Mouse (Mus musculus) ES-Bruce4 (cell line): Measurements from ENCODE around the gene Gm49320. TPM values are rescaled to one million over a fixed set of nuclear protein-coding genes. Genes with fewer than 3 reads are reported as not detected.
A peak's percentile ranks its signal among the peaks of the same experiment; 100 is the strongest.

Experiments
- H3K27ac ChIP-seq: 2 replicates; pipeline ENCODE4 v1.5.1; 2012; ENCODE audit warnings: low read length, inconsistent platforms; ENCODE audit not compliant: insufficient read depth
- H3K27me3 ChIP-seq: 2 replicates; pipeline ENCODE4 v1.6.1; 2012; ENCODE audit warnings: mild to moderate bottlenecking, low read length, inconsistent platforms; ENCODE audit not compliant: control insufficient read depth, poor library complexity, insufficient read depth, severe bottlenecking
- H3K36me3 ChIP-seq: 2 replicates; pipeline ENCODE4 v1.6.1; 2012; ENCODE audit warnings: inconsistent platforms, mild to moderate bottlenecking, low read length, moderate library complexity; ENCODE audit not compliant: control insufficient read depth, poor library complexity, insufficient read depth, severe bottlenecking
- H3K4me1 ChIP-seq: one replicate; pipeline ENCODE4 v1.8.1; 2011; ENCODE audit warnings: low read length; ENCODE audit not compliant: control insufficient read depth, insufficient read depth
- H3K4me3 ChIP-seq: 2 replicates; pipeline ENCODE4 v1.5.1; 2011; ENCODE audit warnings: low read depth, mild to moderate bottlenecking, low read length
- H3K9ac ChIP-seq: 2 replicates; pipeline ENCODE4 v1.6.1; 2012; ENCODE audit warnings: low read depth, mild to moderate bottlenecking, inconsistent platforms; ENCODE audit not compliant: poor library complexity, severe bottlenecking
- H3K9me3 ChIP-seq: replicated peaks from 2 replicates; pipeline ENCODE4 v1.6.1; 2012; ENCODE audit warnings: mild to moderate bottlenecking, low read length, inconsistent platforms; ENCODE audit not compliant: control insufficient read depth, poor library complexity, insufficient read depth, severe bottlenecking
- CTCF ChIP-seq: IDR thresholded peaks from one replicate; pipeline ENCODE4 v1.8.1; 2011; ENCODE audit warnings: low read depth, low read length
- EP300 ChIP-seq: IDR thresholded peaks from 2 replicates; pipeline ENCODE4 v1.6.1; 2011; ENCODE audit warnings: low read depth, low read length; ENCODE audit not compliant: insufficient read depth
- POLR2A ChIP-seq: IDR thresholded peaks from one replicate; pipeline ENCODE4 v1.8.1; 2011; ENCODE audit warnings: low read length; ENCODE audit not compliant: insufficient read depth
- polyA plus RNA-seq: library from polyadenylated mRNA; stranded (reverse); fragments of >200 nt; gene quantifications from 2 replicates; pipeline ENCODE4 v1.2.4, GENCODE M21; 2011; ENCODE audit warnings: low read depth; ENCODE audit not compliant: missing spikeins, insufficient read depth, insufficient read length

Gm49320 gene
- 0.33 and 1.2 TPM in 2 replicates for polyA plus RNA-seq

DNA sequence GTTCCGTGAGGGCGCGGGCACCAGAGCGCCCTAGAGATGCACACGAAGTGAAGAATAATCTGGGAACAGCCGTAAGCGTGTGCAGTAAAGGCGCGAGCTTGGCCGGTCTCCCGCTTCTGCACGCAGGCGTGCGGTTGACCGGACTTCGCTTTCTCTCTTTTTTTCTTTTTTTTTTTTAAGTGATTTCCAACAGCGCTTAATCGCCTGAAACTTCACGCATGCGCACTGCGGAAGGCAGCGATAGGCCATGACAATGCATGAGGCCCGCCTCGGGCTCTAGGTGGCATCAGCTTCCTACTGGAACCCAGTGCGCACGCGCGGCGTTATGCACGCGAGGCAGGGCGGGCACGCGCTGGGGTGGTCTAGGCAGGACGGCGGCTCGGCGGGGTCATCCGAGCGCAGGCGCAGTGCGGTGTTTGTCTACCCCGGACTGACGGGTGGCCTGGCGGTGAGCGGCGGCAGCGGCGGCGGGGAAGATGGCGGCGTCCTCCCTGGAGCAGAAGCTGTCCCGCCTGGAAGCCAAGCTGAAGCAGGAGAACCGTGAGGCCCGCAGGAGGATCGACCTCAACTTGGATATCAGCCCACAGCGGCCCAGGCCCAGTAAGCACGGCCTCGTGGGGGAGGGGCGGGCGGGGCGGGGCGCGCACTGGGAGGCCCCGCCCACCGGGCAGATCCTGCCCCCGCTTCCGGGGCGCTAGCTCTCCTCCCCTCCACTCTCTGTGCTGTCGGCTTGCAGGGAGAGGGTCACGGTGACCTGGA is at the start of gene Gm49320, which contains the start of gene Map2k7:
Gm49320 (plus strand) TSS at position 432 of the 759 bp plus-strand sequence.
Map2k7 (plus strand) TSS at position 307 of the 759 bp plus-strand sequence.
- Histone ChIP-seq H3K27me3 (no peaks in the 10 kb centered on the region), H3K9me3 (no peaks in the 10 kb centered on the region), H3K36me3 (peaks cover 8% of the 10 kb centered on the region), H3K27ac (peak within 1 kb of the TSS; percentile 86), H3K9ac (peak within 1 kb of the TSS; percentile 74), H3K4me1 (no peaks in the 10 kb centered on the region), H3K4me3 (peak within 1 kb of the TSS; percentile 85)
- TF ChIP-seq CTCF (peak; percentile 48), POLR2A (peak; percentile 35), EP300 (peak; percentile 70; the same call in 1 of the 2 replicates)

DNA sequence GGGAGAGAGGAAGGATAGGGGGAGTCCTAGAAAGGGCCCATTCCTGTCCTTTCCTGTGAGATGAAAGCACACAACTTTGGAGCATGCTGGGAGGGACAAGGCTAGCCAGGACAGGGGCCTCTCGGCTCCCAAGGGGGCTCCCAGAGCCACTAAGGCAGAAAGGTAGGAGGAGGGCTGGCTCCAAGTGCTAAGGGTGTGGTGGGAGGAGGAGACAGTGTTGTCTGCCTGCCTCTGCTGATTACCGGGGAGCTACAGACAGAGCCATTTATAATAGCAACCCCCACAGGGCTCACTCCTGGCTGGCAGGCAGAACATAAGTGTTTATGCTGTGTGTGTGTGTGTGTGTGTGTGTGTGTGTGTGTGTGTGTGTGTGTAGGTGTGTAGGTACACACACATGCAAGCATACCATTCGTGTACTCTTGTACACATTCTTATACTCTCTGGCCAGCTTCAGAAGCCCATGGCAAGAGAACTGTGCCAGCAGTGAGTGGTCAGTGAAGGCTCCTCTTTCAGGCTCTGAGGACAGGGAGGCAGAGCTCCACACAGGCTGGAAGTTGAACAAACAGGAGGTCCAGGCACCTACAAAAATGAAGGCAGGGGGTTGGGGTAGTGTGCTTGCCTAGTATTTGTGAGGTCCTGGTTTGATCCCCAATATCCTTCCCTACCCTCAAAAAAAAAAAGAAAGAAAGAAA is 49.5 kb upstream of the Gm49320 start:
- TF ChIP-seq CTCF (no peak), POLR2A (no peak), EP300 (no peak)
- no peaks in the 10 kb centered on the region for H3K9me3 ChIP-seq
- no peak overlapping the region for H3K27ac ChIP-seq
- no peaks in the 10 kb centered on the region; the same call in 1 of the 2 replicates for H3K27me3 ChIP-seq
- peaks cover 3% of the 10 kb centered on the region for H3K4me1 ChIP-seq
- no peaks in the 10 kb centered on the region for H3K36me3 ChIP-seq
- no peak overlapping the region for H3K9ac ChIP-seq
- no peak overlapping the region for H3K4me3 ChIP-seq

DNA sequence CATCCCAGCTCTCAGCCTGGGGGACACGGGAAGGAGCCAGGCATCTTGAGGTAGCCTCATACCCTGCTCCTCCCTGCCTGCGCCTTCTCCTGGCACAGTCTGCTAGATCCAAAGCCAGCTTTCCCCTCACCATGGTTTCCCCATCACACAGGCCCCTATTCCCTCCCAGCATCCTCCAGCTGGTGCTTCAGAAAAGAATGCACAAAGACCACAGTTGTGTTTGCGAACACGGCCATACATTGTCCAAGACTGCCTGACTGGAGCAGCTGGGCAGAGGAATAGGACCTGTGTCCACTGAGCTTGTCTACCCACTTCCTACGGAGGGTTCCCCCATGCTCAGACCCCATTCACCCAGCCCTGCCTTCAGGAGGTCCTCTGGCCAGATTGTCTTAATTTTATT is 46.4 kb upstream of the Gm49320 start:
- H3K36me3 ChIP-seq = no peaks in the 10 kb centered on the region
- peaks cover 3% of the 10 kb centered on the region for H3K4me1 ChIP-seq
- H3K27me3 ChIP-seq = no peaks in the 10 kb centered on the region; the same call in 1 of the 2 replicates
- H3K9me3 ChIP-seq = no peaks in the 10 kb centered on the region
- H3K27ac ChIP-seq = no peak overlapping the region
- H3K4me3 ChIP-seq = no peak overlapping the region
- no peak overlapping the region for H3K9ac ChIP-seq
- TF ChIP-seq POLR2A = no peak
- TF ChIP-seq EP300 = no peak
- TF ChIP-seq CTCF = no peak

DNA sequence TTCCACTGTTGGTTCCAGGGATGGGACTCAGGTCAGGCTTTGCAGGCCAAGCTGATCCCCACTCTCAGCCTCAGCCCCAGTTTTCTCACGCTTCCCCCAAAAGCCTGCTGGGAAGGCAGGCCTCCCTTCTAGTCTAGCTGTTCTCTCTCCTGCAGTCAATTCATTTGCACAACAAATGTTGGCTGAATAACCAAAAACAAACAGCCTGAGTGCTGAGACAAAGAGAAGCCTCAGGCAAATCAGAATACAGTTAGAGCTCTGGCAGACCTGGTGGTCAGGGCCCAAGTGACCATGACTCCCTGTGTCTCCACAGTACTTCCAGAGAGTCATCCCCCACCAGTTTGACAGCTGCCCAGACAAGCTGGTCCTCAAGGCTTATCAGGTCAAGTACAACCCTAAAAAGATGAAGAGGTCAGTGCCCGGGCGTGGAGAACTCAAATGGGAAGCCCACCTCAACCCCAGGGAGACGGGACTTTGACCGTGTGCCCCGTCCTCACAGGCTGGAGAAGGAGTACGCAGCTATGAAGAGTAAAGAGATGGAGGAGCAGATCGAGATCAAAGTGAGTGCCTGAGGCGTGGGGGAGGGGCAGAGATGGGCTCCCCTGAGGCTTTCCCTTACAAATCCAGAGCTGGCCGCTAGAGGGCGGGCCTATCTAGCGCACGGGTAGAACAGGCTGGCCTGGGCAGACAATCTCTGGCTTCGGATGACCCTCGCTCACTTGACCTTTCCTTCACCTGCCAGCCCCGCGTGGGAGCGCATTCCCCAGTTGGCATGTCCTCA is 45.7 kb upstream of the Gm49320 start:
- no peaks in the 10 kb centered on the region; the same call in 1 of the 2 replicates for H3K27me3 ChIP-seq
- peaks cover 3% of the 10 kb centered on the region for H3K4me1 ChIP-seq
- H3K9me3 ChIP-seq = no peaks in the 10 kb centered on the region
- no peaks in the 10 kb centered on the region for H3K36me3 ChIP-seq
- TF ChIP-seq EP300 = peak; percentile 78
- no peak for TF ChIP-seq POLR2A
- peak; percentile 83 for TF ChIP-seq CTCF
- no peak overlapping the region for H3K9ac ChIP-seq
- peak overlapping the region; percentile 14; the same call in 1 of the 2 replicates for H3K4me3 ChIP-seq
- H3K27ac ChIP-seq = no peak overlapping the region

DNA sequence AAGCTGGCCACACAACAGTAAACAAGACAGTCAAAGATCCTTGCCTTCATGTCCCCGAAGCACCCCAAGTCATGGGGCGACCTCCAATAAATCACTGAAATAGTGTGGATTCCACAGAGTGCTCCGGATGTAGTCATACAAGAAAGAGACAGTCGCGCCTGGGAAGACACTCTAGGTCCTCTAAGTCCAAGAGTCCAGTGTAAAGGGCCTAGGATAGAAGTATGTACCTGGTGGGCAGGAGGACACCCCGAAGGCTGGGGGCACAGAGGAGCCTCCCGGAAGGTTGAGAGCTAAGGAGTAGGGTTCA is 45.1 kb upstream of the Gm49320 start:
- H3K4me3 ChIP-seq = no peak overlapping the region
- peaks cover 3% of the 10 kb centered on the region for H3K4me1 ChIP-seq
- no peaks in the 10 kb centered on the region for H3K9me3 ChIP-seq
- H3K27me3 ChIP-seq = no peaks in the 10 kb centered on the region; the same call in 1 of the 2 replicates
- no peaks in the 10 kb centered on the region for H3K36me3 ChIP-seq
- no peak overlapping the region for H3K9ac ChIP-seq
- TF ChIP-seq CTCF = no peak
- H3K27ac ChIP-seq = no peak overlapping the region
